In genomic region chr4:141874601-141875460, GRCm38 (mm10) we compare ENCODE assay signal across 7 mouse cellular contexts. TPM values are rescaled to one million over a fixed set of nuclear protein-coding genes. Genes with fewer than 3 reads are reported as not detected.
A peak's percentile ranks its signal among the peaks of the same experiment; 100 is the strongest.
DNase-seq lines count a peak whose midpoint lies in the region; ATAC-seq and TF ChIP-seq lines count a peak whose summit lies in the region.

TSS of gene Efhd2 (minus strand) at chr4:141874920.

- H3K27ac ChIP-seq in gastrocnemius, adult 2 months, result peak within 1 kb of the TSS; percentile 86
- peak within 1 kb of the TSS; percentile 77 for H3K27ac ChIP-seq in hindbrain, embryonic 16.5 days (ENCODE audit: low read depth, low read length)

- WGBS in hindbrain, embryonic 16.5 days, result under 1% methylated on average over 62 of the region's 73 CpGs

- no peaks in the 10 kb centered on the region for H3K27me3 ChIP-seq in hindbrain, embryonic 16.5 days (replicated peaks; ENCODE audit: control insufficient read depth, insufficient read depth, low read length)

- H3K9me3 ChIP-seq in hindbrain, embryonic 16.5 days (ENCODE audit: control insufficient read depth, low read length), result no peaks in the 10 kb centered on the region

- no peaks in the 10 kb centered on the region for H3K36me3 ChIP-seq in hindbrain, embryonic 16.5 days (ENCODE audit: control insufficient read depth, insufficient read depth, low read length)

- H3K4me1 ChIP-seq in hindbrain, embryonic 16.5 days (ENCODE audit: control insufficient read depth, insufficient read depth, low read depth, low read length), result peaks cover 49% of the 10 kb centered on the region

- TF ChIP-seq CTCF in gastrocnemius, adult 2 months (IDR thresholded peaks at IDR 0.05), result peak; percentile 20; the same call in 1 of the 2 replicates

- H3K4me3 ChIP-seq in gastrocnemius, adult 2 months, result peak within 1 kb of the TSS; percentile 85
- H3K4me3 ChIP-seq in hindbrain, embryonic 16.5 days (ENCODE audit: low read length), result peak within 1 kb of the TSS; percentile 85

- ATAC-seq in activated CD4-positive, CD25-positive, alpha-beta regulatory T cell, adult 4 months, result peak; percentile 97
- peak; percentile 90 for ATAC-seq in hindbrain, embryonic 16.5 days
- ATAC-seq in megakaryocyte-erythroid progenitor cell, adult 5-6 weeks (replicated peaks; ENCODE audit: low FRiP score, low TSS enrichment, poor library complexity, severe bottlenecking), result peak; percentile 90

- peak within 1 kb of the TSS; percentile 97 for H3K4me2 ChIP-seq in hindbrain, embryonic 16.5 days (ENCODE audit: low read length)

- peak; percentile 67 to 80 for DNase-seq in cerebellum, postnatal 36 days
- peak; percentile 89 for DNase-seq in gastrocnemius, adult 2 months
- peak; percentile 74 to 78 for DNase-seq in left cerebral cortex, postnatal 14 days (ENCODE audit: low spot score in 2 of 2)
- DNase-seq in right cerebral cortex, postnatal 36 days (ENCODE audit: low spot score in 2 of 2), result peak; percentile 67 to 69

- intact Hi-C loops in gastrocnemius, adult 2 months (cut with DNase I), result no loop called here
- intact Hi-C loops in left cerebral cortex, postnatal 14 days (cut with DNase I), result loop anchor here (5.0 kb wide), 1 partner anchor 82 kb away; no protein-coding TSS in a partner anchor

- peak within 1 kb of the TSS; percentile 93 for H3K9ac ChIP-seq in hindbrain, embryonic 16.5 days (ENCODE audit: low read depth, low read length)

RNA-seq across cellular contexts. Expression of gene Efhd2, which starts in this region (rescaled TPM):
- 10 to 100 TPM; 23.5 to 26.9 TPM for polyA plus RNA-seq in activated CD4-positive, CD25-positive, alpha-beta regulatory T cell, adult 4 months (2017; shearing (Covaris generic))
- total RNA-seq in gastrocnemius, adult 2 months (2021), result 1 to 10 TPM; 5.2 to 6.1 TPM
- polyA plus RNA-seq in hindbrain, embryonic 16.5 days (2015; fragmentation: Nextera tagmentation; extraction: Ambion mirVana), result 77.6 and 78.6 TPM in 2 replicates
- total RNA-seq in left cerebral cortex, postnatal 14 days (2021), result 100 to 1,000 TPM; 103 to 119 TPM
- total RNA-seq in megakaryocyte-erythroid progenitor cell, adult 5-6 weeks (2014; fragmentation: Nextera tagmentation), result 22.7 and 43.7 TPM in 2 replicates
- total RNA-seq in megakaryocyte-erythroid progenitor cell, adult 5-6 weeks (2017), result 31.2 and 36.4 TPM in 2 replicates

Comparison
In these comparisons a context has a peak if more than half of its experiments do, and no peak if none do; other contexts are left out.
1. Peak in every context shown above with its lines: DNase-seq, ATAC-seq, H3K4me3 ChIP-seq and H3K27ac ChIP-seq.